Mouse (Mus musculus): Measurements from ENCODE around the gene AI481877.

DNA sequence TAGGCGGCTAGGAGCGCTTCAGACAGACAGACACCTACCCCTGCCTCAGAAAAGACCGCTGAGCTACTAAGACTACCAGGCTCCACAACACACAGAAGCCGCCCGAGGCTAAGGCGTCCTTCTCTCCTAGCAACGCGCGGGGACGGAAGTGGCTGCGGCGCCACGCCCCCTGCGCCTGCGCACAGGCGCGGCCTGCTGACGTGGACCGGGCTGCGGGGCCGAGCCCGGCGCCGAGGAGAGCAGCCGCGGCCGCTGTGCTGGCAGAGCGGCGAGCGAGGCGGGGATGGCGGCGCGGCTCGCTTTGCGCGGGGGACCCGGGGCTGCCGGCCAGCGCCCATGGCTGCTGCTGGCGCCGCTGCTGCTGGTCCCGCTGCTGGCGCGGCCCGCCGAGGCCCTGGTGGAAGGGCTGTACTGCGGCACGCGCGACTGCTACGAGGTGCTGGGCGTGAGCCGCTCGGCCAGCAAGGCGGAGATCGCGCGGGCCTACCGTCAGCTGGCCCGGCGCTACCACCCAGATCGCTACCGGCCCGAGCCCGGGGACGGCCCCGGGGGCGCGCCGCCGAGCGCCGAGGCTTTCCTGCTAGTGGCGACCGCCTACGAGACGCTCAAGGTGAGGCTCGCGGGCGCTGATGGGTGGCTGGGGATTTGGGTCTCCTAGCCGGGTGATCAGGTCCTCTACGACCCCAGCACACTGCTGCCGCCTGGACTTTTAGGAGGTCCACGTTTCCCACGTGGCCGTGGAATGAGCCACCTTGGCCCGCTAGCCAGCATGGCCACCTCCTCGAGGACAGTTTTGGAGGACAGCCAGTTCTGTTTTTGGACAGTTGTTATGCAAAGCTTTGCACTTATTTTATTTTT is 135.6 kb downstream of the AI481877 start, which contains the start of gene Gm20503:
- TF ChIP-seq POLR2A (IDR thresholded peaks at IDR 0.05; ENCODE audit: extremely low read depth, insufficient read depth, low read length) (peak; percentile 65; the same call in 1 of the 2 replicates), CTCF (IDR thresholded peaks at IDR 0.05; ENCODE audit: extremely low read depth, insufficient read depth, low read length) (no peak)
